Mouse (Mus musculus) 416B (cell line): Measurements from ENCODE around the gene Eid2.

ENCODE experiments used
- DNase-seq: peaks from one replicate; pipeline ENCODE4 v3.0.0; 2011; ENCODE audit warnings: low read depth

Gene Eid2

DNA sequence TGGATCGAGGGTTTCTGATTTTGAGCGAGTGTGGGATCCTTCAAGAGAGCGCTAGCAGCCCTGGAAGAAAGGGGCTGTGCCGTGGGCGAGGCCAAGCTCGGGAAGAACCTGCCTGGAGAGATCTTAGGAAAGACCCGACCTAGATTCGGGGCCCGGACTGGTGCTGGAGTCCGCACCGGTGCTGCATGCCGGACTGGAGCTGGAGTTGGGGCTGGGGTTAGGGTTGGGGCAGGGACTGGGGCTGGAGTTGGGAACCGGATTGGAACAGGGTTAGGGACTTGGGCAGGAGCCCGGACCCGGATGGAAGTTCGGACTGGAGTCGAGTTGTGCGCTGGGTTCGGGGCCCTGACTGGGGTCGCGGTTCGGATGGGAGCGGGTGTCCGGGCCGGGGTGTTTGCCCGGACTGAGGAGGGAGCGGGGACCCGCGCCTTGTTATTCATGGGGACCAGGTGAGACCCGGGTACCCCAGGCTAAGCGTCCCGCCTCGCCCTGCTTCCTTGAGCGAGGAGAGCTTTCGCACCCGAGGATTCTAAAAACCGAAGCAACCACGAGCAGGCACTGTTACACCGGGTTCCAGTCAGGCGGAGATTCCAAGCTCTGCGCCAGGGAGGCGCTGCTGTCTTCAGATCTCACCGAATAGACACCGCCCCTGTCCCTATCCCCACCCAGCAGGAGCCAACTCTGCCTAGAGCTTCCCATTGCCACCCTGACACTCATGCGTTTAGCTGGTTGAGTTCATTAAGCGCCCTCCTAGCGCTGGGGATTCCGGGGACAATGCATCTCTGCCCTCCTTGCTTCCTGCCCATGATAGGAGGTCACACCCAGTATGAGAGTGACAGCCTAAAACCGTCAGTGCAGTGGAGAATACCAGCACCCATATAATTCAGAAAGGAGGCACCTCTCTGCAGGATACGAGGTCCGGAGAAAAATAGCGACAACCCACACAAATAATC is 23.2 kb downstream of the Eid2 start, which contains the start of gene Selenov:
Gene Selenov (minus strand): TSS at position 549 of the 953 bp plus-strand sequence.
- no peak for DNase-seq

DNA sequence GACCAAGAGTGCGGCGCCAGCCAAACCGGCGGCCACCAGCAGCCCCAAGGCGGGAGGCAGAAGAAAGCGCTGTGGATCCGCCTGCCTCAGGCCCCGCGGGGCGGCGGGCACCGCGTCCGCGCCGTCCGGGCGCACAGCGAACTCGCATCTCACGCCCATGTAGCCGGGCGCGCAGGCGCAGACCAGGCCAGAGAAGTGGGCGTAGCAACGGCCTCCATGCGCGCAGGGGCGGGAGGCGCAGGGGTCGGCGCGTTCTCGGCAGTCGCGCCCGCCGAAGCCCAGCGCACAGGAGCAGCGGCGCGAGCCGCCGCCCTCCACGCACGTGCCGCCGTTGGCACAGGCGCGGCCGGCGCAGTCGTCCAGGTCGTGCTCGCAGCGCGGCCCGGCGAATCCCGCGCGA is 26.8 kb downstream of the Eid2 start:
- no peak for DNase-seq

DNA sequence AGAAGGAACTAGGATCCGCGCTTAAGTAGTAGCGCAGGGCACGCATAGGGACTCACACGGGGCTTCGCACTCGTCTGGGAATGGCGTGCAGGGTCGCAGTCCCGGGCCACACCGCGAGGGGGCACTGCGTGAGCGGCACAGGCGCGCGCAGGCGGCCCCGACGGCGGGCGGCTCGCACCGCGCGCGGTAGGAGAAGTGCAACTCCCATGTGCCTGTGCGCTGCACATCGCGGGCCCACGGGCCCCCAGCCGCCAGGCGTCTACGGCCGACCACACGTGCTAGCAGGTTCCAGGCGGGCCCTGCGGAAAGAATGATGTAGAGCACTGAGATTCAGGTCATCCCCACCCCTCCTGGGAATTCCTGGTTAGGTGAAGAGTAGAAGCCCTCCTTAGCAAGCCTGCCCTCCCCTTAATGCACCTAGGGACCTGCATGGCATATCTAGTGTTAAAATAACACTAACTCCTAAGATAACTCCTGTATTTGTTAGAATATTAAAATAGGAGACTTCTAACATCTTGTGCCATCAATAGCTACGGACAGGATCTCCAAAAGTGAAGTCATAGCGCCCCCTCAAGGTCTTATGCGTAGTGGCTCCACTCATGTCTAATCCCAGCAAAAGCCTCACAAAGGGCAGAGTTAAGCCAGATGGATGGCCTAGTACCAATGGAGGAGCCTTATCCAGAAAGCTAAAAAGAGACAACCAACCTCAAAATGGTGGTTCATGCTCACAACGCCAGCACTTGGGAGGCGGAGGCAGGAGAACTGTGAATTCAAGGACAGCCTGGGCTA is 31.4 kb downstream of the Eid2 start:
- peak; percentile 80 for DNase-seq

DNA sequence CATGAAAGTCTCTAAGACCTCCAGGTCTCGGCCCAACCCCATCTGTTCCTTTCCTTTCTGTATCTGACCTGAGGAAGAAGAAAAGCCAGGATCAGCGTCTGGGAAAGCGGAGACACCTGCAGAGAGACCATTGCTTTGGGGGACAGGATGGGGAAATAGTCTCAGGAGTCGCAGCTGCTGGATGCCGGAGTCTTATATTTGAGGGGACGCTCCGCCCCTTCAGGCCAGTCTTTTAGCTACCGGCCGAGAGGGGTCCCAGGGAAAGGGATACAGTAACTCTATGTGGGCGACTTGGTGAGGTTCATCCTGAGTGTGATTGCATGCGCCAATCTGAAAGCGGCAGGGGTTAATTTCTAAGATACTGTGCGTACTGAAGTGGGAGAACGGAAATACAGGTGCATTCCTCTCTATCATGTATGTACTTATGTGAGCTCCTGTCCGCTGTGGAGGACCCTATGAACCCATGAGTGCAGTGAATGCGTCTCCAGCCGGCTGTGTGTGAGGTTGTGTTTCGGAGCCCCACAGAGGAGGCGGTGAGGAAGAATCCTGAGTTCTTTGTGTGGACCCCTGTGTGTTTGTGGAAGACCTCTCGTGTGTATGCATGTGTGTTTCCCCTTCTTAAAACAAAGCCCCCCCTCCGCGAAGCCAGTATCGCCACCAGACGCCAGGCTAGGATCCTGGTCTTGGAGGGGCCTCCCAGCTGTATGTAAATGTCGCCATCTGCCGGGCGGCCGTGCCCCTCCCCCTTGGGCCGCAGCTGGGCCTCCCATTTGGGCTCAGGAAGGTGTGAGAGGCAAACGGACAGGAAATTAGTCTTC is 34.1 kb downstream of the Eid2 start, which contains the start of gene Dll3:
Gene Dll3 (minus strand): TSS at position 623 of the 818 bp plus-strand sequence.
- DNase-seq = peak; percentile 69

DNA sequence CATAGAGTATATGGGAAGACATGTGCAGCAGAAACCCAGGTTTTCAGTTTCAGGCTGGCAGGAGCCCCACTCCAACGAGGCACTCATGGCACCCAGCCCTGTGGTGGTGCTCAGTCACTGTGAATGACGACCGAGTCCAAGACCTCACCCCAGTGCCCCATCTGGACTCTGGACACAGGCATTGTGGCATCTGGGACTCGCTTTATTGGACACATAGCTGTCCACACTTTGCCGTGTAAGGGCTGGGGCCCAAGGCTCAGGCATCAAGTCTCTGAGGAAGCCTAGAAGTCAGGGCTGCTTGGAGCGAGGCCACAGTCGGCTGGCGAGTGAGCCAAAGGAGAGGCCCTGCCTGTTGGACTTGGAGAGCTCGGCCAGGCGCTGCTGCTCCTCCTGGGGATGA is 38.0 kb downstream of the Eid2 start:
- DNase-seq = no peak

DNA sequence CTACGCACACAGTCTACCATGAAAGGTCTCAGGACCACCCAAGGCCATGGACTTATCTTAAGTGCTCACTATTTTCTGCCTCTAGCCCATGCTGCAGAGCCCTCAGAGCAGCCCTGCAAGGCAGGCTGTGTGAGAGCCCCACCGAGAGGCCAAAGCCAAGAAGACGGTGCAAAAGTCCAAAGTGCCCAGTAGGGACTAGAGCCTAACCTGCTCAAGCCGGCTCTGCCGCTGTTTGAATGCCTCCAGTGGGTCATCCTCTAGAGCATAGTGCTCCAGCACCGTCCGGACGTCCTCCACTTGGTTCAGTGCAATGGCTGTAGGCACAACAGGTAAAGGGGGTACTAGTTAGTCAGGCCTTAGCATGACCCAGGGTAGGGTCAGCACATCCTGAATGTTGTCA is 38.5 kb downstream of the Eid2 start:
- DNase-seq = no peak

DNA sequence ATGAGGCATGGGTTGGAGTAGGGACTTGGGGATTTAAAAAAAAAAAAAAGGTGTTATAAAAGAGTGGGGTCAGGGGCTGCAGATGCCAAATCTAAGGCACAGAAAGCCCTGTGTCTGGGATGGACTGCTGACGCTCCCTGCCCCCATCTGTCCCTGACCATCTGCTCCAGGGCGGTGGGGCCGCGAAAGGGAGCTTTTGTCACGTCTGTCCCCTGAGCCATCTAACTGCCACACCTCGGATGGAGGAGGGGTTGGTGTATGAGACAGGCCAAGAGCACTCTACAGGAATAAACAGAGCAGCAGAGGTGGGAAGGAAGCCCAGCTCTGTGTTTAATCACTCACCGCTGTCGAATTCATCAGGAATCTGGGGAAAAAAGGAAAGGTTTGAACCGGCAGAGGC is 42.1 kb downstream of the Eid2 start:
- no peak for DNase-seq

DNA sequence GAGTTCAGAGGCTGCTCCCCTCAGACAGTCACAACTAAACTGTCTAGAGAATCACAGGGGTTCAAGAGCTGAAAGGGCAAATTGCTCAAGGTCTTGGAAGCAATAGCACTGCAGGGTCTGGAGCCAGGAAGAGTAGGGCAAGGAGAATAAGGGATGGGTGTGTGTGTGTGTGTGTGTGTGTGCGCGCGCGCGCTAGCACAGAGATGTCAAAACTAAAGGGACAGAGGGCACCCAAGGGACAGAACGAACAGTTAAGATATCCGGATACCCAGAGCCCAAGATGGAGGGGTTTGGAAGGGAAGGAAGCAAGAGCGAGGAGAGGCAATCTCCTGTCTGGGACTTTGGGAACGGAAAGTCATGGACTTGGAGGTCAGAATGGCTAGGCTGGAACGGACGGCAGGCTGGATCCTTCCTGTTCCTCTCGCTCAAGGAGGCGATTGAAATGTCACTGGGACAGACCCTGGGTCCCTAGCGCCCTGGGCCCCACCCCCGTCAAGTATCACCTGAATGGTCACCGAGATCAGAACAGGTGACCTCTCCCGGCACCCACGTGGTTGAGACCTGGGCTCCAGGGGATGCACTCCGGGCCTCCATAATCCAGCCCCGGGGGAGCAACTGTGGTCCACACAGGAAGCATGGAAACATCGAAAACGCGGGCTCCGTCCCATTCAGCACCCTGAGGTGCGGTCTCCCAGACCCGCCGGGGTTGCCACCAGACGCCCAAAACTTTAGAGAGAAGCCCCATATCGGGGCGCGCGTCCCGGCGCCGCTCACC is 43.7 kb downstream of the Eid2 start:
- peak; percentile 36 for DNase-seq

DNA sequence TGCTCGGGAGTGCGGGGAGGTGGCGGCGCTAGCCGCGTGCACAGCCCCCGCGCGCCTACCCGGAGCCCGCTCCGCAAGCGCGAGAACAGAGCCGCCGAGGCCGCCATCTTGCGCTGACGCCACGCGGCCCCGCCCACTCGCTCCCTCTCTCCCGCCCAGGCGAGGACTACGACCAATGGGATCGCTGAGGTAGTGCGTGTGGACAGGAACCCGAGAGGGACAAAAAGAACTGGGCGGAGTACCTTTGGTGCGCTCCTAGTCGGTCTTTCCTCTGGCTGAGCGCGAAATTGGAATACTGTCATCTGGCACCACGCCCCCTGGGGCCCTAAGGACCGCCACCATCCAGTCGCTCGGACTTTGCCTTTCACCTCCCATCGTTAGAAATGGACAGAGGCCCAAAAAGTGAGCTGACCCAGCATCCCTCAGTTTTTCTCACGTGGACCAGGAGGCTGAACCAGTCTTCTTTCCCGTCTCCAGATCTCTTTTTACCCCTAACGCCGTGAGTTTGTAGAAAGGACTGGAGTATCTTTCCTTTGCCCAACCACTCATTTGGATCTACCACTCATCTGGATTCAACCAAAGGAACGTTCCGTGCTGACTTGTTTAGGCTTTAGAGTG is 44.4 kb downstream of the Eid2 start, which contains the start of gene Timm50:
Gene Timm50 (minus strand): TSS at position 147 of the 618 bp plus-strand sequence.
- DNase-seq = peak; percentile 96

DNA sequence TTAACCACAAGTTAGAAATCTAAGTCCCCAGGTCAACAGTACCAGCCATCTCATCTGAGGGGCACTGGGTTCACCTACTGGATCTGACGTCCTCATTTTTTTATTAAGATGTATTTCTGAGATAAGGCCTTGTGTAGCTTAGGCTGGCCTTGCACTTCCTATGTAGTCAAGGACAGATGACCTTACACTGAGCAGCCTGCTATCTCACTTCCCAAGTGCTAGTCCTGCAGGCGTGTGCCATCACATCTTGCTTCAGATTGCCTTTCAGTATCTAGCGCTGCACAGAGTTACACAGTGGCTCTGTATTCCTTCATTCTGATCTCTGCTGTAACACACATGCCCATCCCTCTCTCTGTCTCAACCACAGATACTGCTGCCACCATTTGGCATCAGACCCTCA is 50.4 kb downstream of the Eid2 start:
- DNase-seq = no peak

DNA sequence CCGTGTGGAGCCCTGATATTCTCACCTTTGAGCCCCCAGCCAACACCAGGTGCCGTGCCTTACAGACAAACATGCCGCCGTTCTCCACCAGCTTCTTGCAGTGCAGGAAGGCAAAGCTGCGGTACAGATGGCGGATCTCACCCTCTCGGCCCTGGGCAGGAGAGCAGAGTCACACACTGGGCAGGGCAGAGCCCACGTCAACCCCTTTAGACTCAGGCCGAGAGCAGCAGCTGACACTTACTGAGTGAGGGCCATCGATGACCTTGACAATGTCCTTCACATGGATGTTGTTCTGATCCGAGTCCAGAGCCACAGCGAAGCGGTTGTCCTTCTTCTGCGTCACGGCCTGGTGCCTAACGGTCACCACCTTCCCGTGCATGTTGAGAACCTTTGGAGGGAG is 51.0 kb downstream of the Eid2 start:
- no peak for DNase-seq
